Mouse (Mus musculus): ENCODE data around the gene 4930412O13Rik. TPM values are rescaled to one million over a fixed set of nuclear protein-coding genes. Genes with fewer than 3 reads are reported as not detected.

The 4930412O13Rik gene
- polyA plus RNA-seq, 1 experiment, result not detected

- no peak for DNase-seq (ENCODE audit: low read depth in 1 of 2, low spot score in 2 of 2)
- Histone ChIP-seq H3K4me3 (ENCODE audit: extremely low read depth, insufficient read depth, insufficient read length) (no peak overlapping the region), H3K36me3 (ENCODE audit: control insufficient read depth, insufficient read depth, low read length) (no peaks in the 10 kb centered on the region), H3K4me1 (ENCODE audit: control insufficient read depth, insufficient read depth, insufficient read length) (no peaks in the 10 kb centered on the region), H3K27ac (ENCODE audit: insufficient read depth, low read length) (no peak overlapping the region), H3K27me3 (ENCODE audit: control insufficient read depth, insufficient read depth, low read length) (no peaks in the 10 kb centered on the region)
- TF ChIP-seq POLR2A (IDR thresholded peaks at IDR 0.05; ENCODE audit: low read depth, low read length), result no peak
- no peak for TF ChIP-seq CTCF (IDR thresholded peaks at IDR 0.05; ENCODE audit: extremely low read depth, insufficient read depth, insufficient read length, insufficient replicate concordance)
- WGBS, result 47% methylated on average over 12 of the region's 12 CpGs
These were observed 13.8 kb upstream of the 4930412O13Rik start for GRCm38 (mm10) chr2:9867092-9867825.

DNA sequence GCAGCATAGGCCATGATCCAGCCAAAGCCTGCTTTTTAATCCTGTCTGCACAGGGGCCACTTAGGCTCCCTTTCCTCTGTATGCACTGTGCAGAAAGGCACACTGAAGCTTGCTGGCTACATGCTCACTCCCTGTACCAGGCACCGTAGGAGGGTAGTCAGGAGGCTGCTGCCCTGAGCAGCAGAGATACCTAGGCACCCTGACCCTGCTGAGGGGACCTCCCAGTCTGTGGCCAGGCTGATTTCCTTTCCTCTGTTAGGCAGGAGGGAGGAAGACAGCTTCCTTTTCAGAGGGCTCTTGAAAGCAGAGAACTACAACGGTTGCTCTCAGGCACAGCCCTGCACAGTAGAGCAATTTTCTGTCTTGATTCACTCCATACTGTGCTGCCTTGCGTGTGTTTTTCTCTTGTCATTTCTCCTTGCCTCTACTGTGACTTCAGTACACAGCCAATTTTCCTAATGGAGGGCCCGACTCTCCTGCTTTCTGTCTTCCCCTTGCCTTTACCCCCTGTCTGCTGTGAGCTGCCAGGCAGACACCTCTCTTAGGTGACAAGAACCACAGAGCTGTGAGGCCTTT, 9.8 kb upstream of the 4930412O13Rik start:
- TF ChIP-seq POLR2A (IDR thresholded peaks at IDR 0.05; ENCODE audit: low read depth, low read length) (no peak), CTCF (IDR thresholded peaks at IDR 0.05; ENCODE audit: extremely low read depth, insufficient read depth, insufficient read length, insufficient replicate concordance) (no peak)
- Histone ChIP-seq H3K36me3 (ENCODE audit: control insufficient read depth, insufficient read depth, low read length) (0 out of 2 replicates have a peak, but pooled peaks cover 1% of the 10 kb centered on the region), H3K4me1 (ENCODE audit: control insufficient read depth, insufficient read depth, insufficient read length) (no peaks in the 10 kb centered on the region), H3K27ac (ENCODE audit: insufficient read depth, low read length) (peak overlapping the region; percentile 60), H3K27me3 (ENCODE audit: control insufficient read depth, insufficient read depth, low read length) (no peaks in the 10 kb centered on the region), H3K4me3 (ENCODE audit: extremely low read depth, insufficient read depth, insufficient read length) (no peak overlapping the region)
- WGBS, result 8% methylated on average over 4 of the region's 4 CpGs
- no peak for DNase-seq (ENCODE audit: low read depth in 1 of 2, low spot score in 2 of 2)

- peak overlapping the region; percentile 60 for H3K27ac ChIP-seq (ENCODE audit: insufficient read depth, low read length)
- 0 out of 2 replicates have a peak, but pooled peaks cover 1% of the 10 kb centered on the region for H3K36me3 ChIP-seq (ENCODE audit: control insufficient read depth, insufficient read depth, low read length)
- DNase-seq (ENCODE audit: low read depth in 1 of 2, low spot score in 2 of 2), result no peak
- H3K4me3 ChIP-seq (ENCODE audit: extremely low read depth, insufficient read depth, insufficient read length), result no peak overlapping the region
- TF ChIP-seq POLR2A (IDR thresholded peaks at IDR 0.05; ENCODE audit: low read depth, low read length), result no peak
- no peak for TF ChIP-seq CTCF (IDR thresholded peaks at IDR 0.05; ENCODE audit: extremely low read depth, insufficient read depth, insufficient read length, insufficient replicate concordance)
- H3K4me1 ChIP-seq (ENCODE audit: control insufficient read depth, insufficient read depth, insufficient read length), result no peaks in the 10 kb centered on the region
- 28% methylated on average over 6 of the region's 6 CpGs for WGBS
- no peaks in the 10 kb centered on the region for H3K27me3 ChIP-seq (ENCODE audit: control insufficient read depth, insufficient read depth, low read length)
These were observed 9.3 kb upstream of the 4930412O13Rik start for GRCm38 (mm10) chr2:9871798-9872197.

DNA sequence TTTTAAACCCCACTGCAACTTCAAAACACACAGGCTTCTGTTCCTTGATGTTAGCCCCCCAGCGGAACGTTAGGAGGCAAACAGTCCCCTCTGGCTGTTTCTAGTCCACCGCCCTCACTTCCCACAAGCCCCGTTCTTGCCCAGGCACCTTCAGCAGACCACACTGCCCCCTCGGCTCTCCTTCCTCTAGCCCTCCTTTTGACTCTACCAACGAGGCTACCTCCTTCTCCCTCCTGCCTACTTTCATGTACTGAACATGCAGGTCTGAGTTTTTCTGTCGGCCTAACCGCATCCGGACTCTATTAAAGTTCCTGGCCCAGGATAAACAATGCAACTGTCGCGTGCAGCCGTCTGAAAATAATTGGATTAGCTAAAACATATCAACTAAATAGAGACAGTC, 8.4 kb upstream of the 4930412O13Rik start:
- no peak for DNase-seq (ENCODE audit: low read depth in 1 of 2, low spot score in 2 of 2)
- peaks cover 2% of the 10 kb centered on the region; the same call in 1 of the 2 replicates for H3K4me1 ChIP-seq (ENCODE audit: control insufficient read depth, insufficient read depth, insufficient read length)
- no peaks in the 10 kb centered on the region for H3K27me3 ChIP-seq (ENCODE audit: control insufficient read depth, insufficient read depth, low read length)
- H3K27ac ChIP-seq (ENCODE audit: insufficient read depth, low read length), result peak overlapping the region; percentile 68
- WGBS, result 11% methylated on average over 12 of the region's 12 CpGs
- no peak for TF ChIP-seq CTCF (IDR thresholded peaks at IDR 0.05; ENCODE audit: extremely low read depth, insufficient read depth, insufficient read length, insufficient replicate concordance)
- TF ChIP-seq POLR2A (IDR thresholded peaks at IDR 0.05; ENCODE audit: low read depth, low read length), result no peak
- peak overlapping the region; percentile 15; the same call in 1 of the 2 replicates for H3K4me3 ChIP-seq (ENCODE audit: extremely low read depth, insufficient read depth, insufficient read length)
- H3K36me3 ChIP-seq (ENCODE audit: control insufficient read depth, insufficient read depth, low read length), result 0 out of 2 replicates have a peak, but pooled peaks cover 1% of the 10 kb centered on the region

DNA sequence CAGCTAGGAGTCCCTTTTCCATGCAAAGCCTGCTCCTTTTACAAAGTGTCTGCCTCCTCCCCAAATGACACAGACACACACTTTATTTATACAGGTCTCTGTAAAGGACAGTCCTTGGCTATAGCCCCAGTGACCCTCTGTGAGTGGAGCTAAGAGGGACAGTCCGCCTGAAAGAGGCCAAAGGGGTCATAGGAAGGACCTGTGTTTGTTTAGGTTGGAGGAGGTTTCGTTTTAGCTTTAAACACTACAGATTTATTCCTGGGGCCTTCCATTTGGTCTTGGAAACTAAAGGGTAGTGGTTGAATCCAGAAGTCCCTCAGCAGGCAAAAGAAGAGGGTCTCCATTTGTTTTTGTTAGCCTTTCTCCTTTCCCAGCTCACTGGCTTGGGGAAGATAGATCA, 7.3 kb upstream of the 4930412O13Rik start:
- WGBS, result 66% methylated on average over 2 of the region's 2 CpGs
- Histone ChIP-seq H3K36me3 (ENCODE audit: control insufficient read depth, insufficient read depth, low read length) (0 out of 2 replicates have a peak, but pooled peaks cover 1% of the 10 kb centered on the region), H3K27me3 (ENCODE audit: control insufficient read depth, insufficient read depth, low read length) (peaks cover 5% of the 10 kb centered on the region; the same call in 1 of the 2 replicates), H3K27ac (ENCODE audit: insufficient read depth, low read length) (no peak overlapping the region), H3K4me3 (ENCODE audit: extremely low read depth, insufficient read depth, insufficient read length) (no peak overlapping the region), H3K4me1 (ENCODE audit: control insufficient read depth, insufficient read depth, insufficient read length) (peaks cover 2% of the 10 kb centered on the region; the same call in 1 of the 2 replicates)
- TF ChIP-seq CTCF (IDR thresholded peaks at IDR 0.05; ENCODE audit: extremely low read depth, insufficient read depth, insufficient read length, insufficient replicate concordance) (no peak), POLR2A (IDR thresholded peaks at IDR 0.05; ENCODE audit: low read depth, low read length) (no peak)
- DNase-seq (ENCODE audit: low read depth in 1 of 2, low spot score in 2 of 2), result no peak

DNA sequence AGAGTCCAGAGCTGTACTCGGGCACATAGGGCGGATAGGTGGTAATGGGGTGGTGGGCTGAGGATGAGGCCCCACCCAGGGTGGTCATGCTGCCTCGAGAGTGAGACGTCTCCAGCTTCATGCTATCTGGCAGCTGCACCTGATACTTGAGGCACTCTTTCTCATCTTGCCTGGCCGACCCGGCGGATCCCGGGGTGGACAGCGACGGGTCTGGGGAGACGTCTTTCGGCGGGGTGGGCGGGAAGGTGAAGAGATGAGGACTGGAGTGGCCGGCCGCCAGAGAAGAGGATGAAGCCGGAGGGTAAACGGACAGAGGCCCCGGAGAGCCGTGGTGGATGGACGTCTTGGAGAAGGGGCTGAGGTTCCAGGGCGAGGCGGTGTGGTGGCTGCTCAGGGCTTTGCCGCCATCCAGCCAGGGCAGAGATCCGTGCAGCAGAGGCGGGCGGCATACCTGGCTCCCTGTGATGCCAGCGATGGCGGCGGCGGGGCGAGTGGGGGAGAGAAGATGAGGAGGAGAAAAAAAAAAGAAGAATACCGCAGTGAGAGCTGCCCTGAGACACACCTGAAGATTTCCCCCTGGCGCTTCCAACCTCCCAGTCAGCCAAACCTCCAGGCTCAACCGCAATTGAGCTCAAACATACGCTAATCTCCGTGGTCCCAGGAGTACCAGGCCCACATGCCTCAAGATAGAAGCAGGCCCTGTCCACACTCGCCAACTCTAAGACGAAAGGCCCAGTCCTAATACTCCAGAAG, 6.4 kb upstream of the 4930412O13Rik start:
- TF ChIP-seq CTCF (IDR thresholded peaks at IDR 0.05; ENCODE audit: extremely low read depth, insufficient read depth, insufficient read length, insufficient replicate concordance), result no peak
- TF ChIP-seq POLR2A (IDR thresholded peaks at IDR 0.05; ENCODE audit: low read depth, low read length), result no peak
- no peak for DNase-seq (ENCODE audit: low read depth in 1 of 2, low spot score in 2 of 2)
- WGBS, result 84% methylated on average over 39 of the region's 39 CpGs
- Histone ChIP-seq H3K27me3 (ENCODE audit: control insufficient read depth, insufficient read depth, low read length) (peaks cover 6% of the 10 kb centered on the region; the same call in 1 of the 2 replicates), H3K4me1 (ENCODE audit: control insufficient read depth, insufficient read depth, insufficient read length) (peaks cover 3% of the 10 kb centered on the region), H3K27ac (ENCODE audit: insufficient read depth, low read length) (0 out of 2 replicates have a peak overlapping the region, but pooled peaks have one; percentile 11), H3K36me3 (ENCODE audit: control insufficient read depth, insufficient read depth, low read length) (0 out of 2 replicates have a peak, but pooled peaks cover 1% of the 10 kb centered on the region), H3K4me3 (ENCODE audit: extremely low read depth, insufficient read depth, insufficient read length) (no peak overlapping the region)
